Mouse (Mus musculus) central nervous system, embryonic 18 days (tissue): ENCODE measurements around the gene Uqcrq. TPM values are rescaled to one million over a fixed set of nuclear protein-coding genes. Genes with fewer than 3 reads are reported as not detected.

Experiments used
- polyA plus RNA-seq: library from polyadenylated mRNA; depleted of rRNA; stranded (reverse); fragments of >200 nt; gene quantifications from 2 replicates; pipeline ENCODE4 v1.2.3, GENCODE M21; 2012; rRNA removed

Gene Uqcrq
- polyA plus RNA-seq = 288 and 363 TPM in 2 replicates

GRCm38 (mm10) chr11:53430670-53431346 is at the start of gene Uqcrq, which contains the start of gene Gdf9:
Uqcrq (minus strand) TSS chr11:53430831.
Gdf9 (plus strand) TSS chr11:53431023.

GRCm38 (mm10) chr11:53479783-53480301 is 49.2 kb upstream of the Uqcrq start, which contains the start of the genes Gm9945 and Sowaha:
Gm9945 (plus strand) TSS chr11:53480166.
Sowaha (minus strand) TSS chr11:53480274.

GRCm38 (mm10) chr11:53469968-53470695 is 39.5 kb upstream of the Uqcrq start, which contains the start of gene Gm9837:
Gm9837 (minus strand) TSS chr11:53470479.

GRCm38 (mm10) chr11:53456474-53457371 is 26.1 kb upstream of the Uqcrq start, which contains the start of the genes Gm10447 and Shroom1:
Gm10447 (minus strand) TSS chr11:53457110.
Shroom1 (plus strand) TSS chr11:53457205.

GRCm38 (mm10) chr11:53423036-53423435 is 7.6 kb downstream of the Uqcrq start, which contains the start of gene Leap2:
Leap2 (minus strand) TSS chr11:53423170.

Other genes starting within 250 kb of the Uqcrq start
- gene Hspa4, start 130.4 kb downstream of the Uqcrq start, polyA plus RNA-seq = 76.7 and 84.6 TPM in 2 replicates
- 9.8 TPM in 2 replicates for gene Zcchc10, start 106.2 kb downstream of the Uqcrq start, polyA plus RNA-seq
- 52.1 and 53.7 TPM in 2 replicates for gene Aff4, start 80.0 kb downstream of the Uqcrq start, polyA plus RNA-seq
- not detected in 2 replicates for gene Leap2, start 7.7 kb downstream of the Uqcrq start, polyA plus RNA-seq
- gene Gdf9, start 192 bp upstream of the Uqcrq start, polyA plus RNA-seq = 1.8 and 2.6 TPM in 2 replicates
- gene Gm10447, start 26.3 kb upstream of the Uqcrq start, polyA plus RNA-seq = 0.08 and 0.11 TPM in 2 replicates
- gene Shroom1, start 26.4 kb upstream of the Uqcrq start, polyA plus RNA-seq = 3.4 and 3.7 TPM in 2 replicates
- not detected in 2 replicates for gene Gm9837, start 39.6 kb upstream of the Uqcrq start, polyA plus RNA-seq
- gene Gm9945, start 49.3 kb upstream of the Uqcrq start, polyA plus RNA-seq = 0.09 TPM in 1 of 2 replicates, not detected in the other
- gene Sowaha, start 49.4 kb upstream of the Uqcrq start, polyA plus RNA-seq = 4.9 and 5.9 TPM in 2 replicates
- gene Sept8, start 88.4 kb upstream of the Uqcrq start, polyA plus RNA-seq = 45.7 and 48.1 TPM in 2 replicates
- gene Kif3a, start 136.5 kb upstream of the Uqcrq start, polyA plus RNA-seq = 126 and 129 TPM in 2 replicates
- gene Il4, start 187.8 kb upstream of the Uqcrq start, polyA plus RNA-seq = 0.19 TPM in 1 of 2 replicates, not detected in the other
- gene Il13, start 203.9 kb upstream of the Uqcrq start, polyA plus RNA-seq = not detected in 2 replicates